Mouse (Mus musculus): ENCODE results near the gene Plekha4.
"Not testable (repeated sequence)": the region's sequence is repeated elsewhere in the genome, so short reads cannot be mapped to it uniquely, and the experiment has no call there.

The Plekha4 gene

GRCm38 (mm10) chr7:45525809-45526473 is at the start of gene Plekha4, which contains the start of gene Ppp1r15a:
Gene Plekha4 (plus strand): TSS chr7:45526330.
Gene Ppp1r15a (minus strand): TSS chr7:45526268.
- in situ Hi-C loops (cut with MboI; ENCODE audit: low pct_unique_long_range_greater_than_20kb in 1 of 2, low sequenced_read_pairs in 2 of 2, unreplicated experiment in 1 of 2) = no loop called here

- in situ Hi-C loops (cut with MboI; ENCODE audit: low pct_unique_long_range_greater_than_20kb in 1 of 2, low sequenced_read_pairs in 2 of 2, unreplicated experiment in 1 of 2) = no loop called here
Observed at GRCm38 (mm10) chr7:45476453-45476852, 49.7 kb upstream of the Plekha4 start.

- in situ Hi-C loops (cut with MboI; ENCODE audit: low pct_unique_long_range_greater_than_20kb in 1 of 2, low sequenced_read_pairs in 2 of 2, unreplicated experiment in 1 of 2) = no loop called here
Observed at GRCm38 (mm10) chr7:45477003-45477402, 49.1 kb upstream of the Plekha4 start.

- in situ Hi-C loops (cut with MboI; ENCODE audit: low pct_unique_long_range_greater_than_20kb in 1 of 2, low sequenced_read_pairs in 2 of 2, unreplicated experiment in 1 of 2) = no loop called here
Observed at GRCm38 (mm10) chr7:45478774-45479173, 47.4 kb upstream of the Plekha4 start.

GRCm38 (mm10) chr7:45480310-45480709 is 45.8 kb upstream of the Plekha4 start:
- in situ Hi-C loops (cut with MboI; ENCODE audit: low pct_unique_long_range_greater_than_20kb in 1 of 2, low sequenced_read_pairs in 2 of 2, unreplicated experiment in 1 of 2) = not testable (repeated sequence)

- in situ Hi-C loops (cut with MboI; ENCODE audit: low pct_unique_long_range_greater_than_20kb in 1 of 2, low sequenced_read_pairs in 2 of 2, unreplicated experiment in 1 of 2) = no loop called here
Observed at GRCm38 (mm10) chr7:45481374-45481927, 44.7 kb upstream of the Plekha4 start, which contains the start of gene Tulp2. Gene Tulp2 (plus strand): TSS chr7:45481877.

GRCm38 (mm10) chr7:45482166-45482565 is 44.0 kb upstream of the Plekha4 start:
- in situ Hi-C loops (cut with MboI; ENCODE audit: low pct_unique_long_range_greater_than_20kb in 1 of 2, low sequenced_read_pairs in 2 of 2, unreplicated experiment in 1 of 2) = no loop called here

- in situ Hi-C loops (cut with MboI; ENCODE audit: low pct_unique_long_range_greater_than_20kb in 1 of 2, low sequenced_read_pairs in 2 of 2, unreplicated experiment in 1 of 2) = not testable (repeated sequence)
Observed at GRCm38 (mm10) chr7:45484985-45485384, 41.1 kb upstream of the Plekha4 start.

- in situ Hi-C loops (cut with MboI; ENCODE audit: low pct_unique_long_range_greater_than_20kb in 1 of 2, low sequenced_read_pairs in 2 of 2, unreplicated experiment in 1 of 2) = no loop called here
Observed at GRCm38 (mm10) chr7:45486158-45486557, 40.0 kb upstream of the Plekha4 start.

GRCm38 (mm10) chr7:45486761-45487415 is 39.2 kb upstream of the Plekha4 start, which contains the start of gene Gm45808:
Gene Gm45808 (minus strand): TSS chr7:45486811.
- in situ Hi-C loops (cut with MboI; ENCODE audit: low pct_unique_long_range_greater_than_20kb in 1 of 2, low sequenced_read_pairs in 2 of 2, unreplicated experiment in 1 of 2) = no loop called here

- in situ Hi-C loops (cut with MboI; ENCODE audit: low pct_unique_long_range_greater_than_20kb in 1 of 2, low sequenced_read_pairs in 2 of 2, unreplicated experiment in 1 of 2) = no loop called here
Observed at GRCm38 (mm10) chr7:45487861-45488292, 38.3 kb upstream of the Plekha4 start.

GRCm38 (mm10) chr7:45488293-45489204 is 37.6 kb upstream of the Plekha4 start, which contains the start of gene Dhdh:
Gene Dhdh (minus strand): TSS chr7:45488805.
- in situ Hi-C loops (cut with MboI; ENCODE audit: low pct_unique_long_range_greater_than_20kb in 1 of 2, low sequenced_read_pairs in 2 of 2, unreplicated experiment in 1 of 2) = no loop called here

GRCm38 (mm10) chr7:45489578-45489977 is 36.6 kb upstream of the Plekha4 start:
- in situ Hi-C loops (cut with MboI; ENCODE audit: low pct_unique_long_range_greater_than_20kb in 1 of 2, low sequenced_read_pairs in 2 of 2, unreplicated experiment in 1 of 2) = no loop called here

GRCm38 (mm10) chr7:45490822-45491221 is 35.3 kb upstream of the Plekha4 start:
- in situ Hi-C loops (cut with MboI; ENCODE audit: low pct_unique_long_range_greater_than_20kb in 1 of 2, low sequenced_read_pairs in 2 of 2, unreplicated experiment in 1 of 2) = no loop called here

GRCm38 (mm10) chr7:45491264-45491663 is 34.9 kb upstream of the Plekha4 start:
- in situ Hi-C loops (cut with MboI; ENCODE audit: low pct_unique_long_range_greater_than_20kb in 1 of 2, low sequenced_read_pairs in 2 of 2, unreplicated experiment in 1 of 2) = no loop called here

GRCm38 (mm10) chr7:45492225-45492844 is 33.8 kb upstream of the Plekha4 start:
- in situ Hi-C loops (cut with MboI; ENCODE audit: low pct_unique_long_range_greater_than_20kb in 1 of 2, low sequenced_read_pairs in 2 of 2, unreplicated experiment in 1 of 2) = no loop called here

- in situ Hi-C loops (cut with MboI; ENCODE audit: low pct_unique_long_range_greater_than_20kb in 1 of 2, low sequenced_read_pairs in 2 of 2, unreplicated experiment in 1 of 2) = no loop called here
Observed at GRCm38 (mm10) chr7:45492951-45493350, 33.2 kb upstream of the Plekha4 start.

GRCm38 (mm10) chr7:45494548-45494947 is 31.6 kb upstream of the Plekha4 start:
- in situ Hi-C loops (cut with MboI; ENCODE audit: low pct_unique_long_range_greater_than_20kb in 1 of 2, low sequenced_read_pairs in 2 of 2, unreplicated experiment in 1 of 2) = no loop called here

All from mouse embryonic stem cell (cell line).